Mouse (Mus musculus): ENCODE data around the gene Dnmt3l. TPM values are rescaled to one million over a fixed set of nuclear protein-coding genes. Genes with fewer than 3 reads are reported as not detected.

The Dnmt3l gene
- 1.4 TPM in 2 replicates for polyA plus RNA-seq (2014; fragmentation: Nextera tagmentation; extraction: Ambion mirVana)

DNA sequence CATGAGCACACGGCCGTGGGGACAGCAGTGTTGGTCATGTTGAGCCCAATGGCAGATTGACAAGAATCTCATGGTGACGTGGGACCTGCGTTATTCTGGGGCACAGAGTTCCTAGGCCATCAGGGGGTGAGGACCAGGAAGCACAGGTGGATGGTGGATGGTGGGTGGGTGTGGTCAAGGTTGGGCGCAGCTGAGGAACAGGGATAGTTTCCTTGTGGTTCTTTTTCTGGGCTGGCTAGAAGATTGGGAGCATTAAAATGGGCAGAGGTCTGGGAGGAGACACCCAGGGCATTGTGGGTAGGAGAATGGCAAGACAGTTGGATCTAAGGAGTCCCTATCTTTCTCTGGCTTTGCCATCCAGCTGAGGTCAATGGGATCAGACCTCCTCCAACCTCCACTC lies at the start of gene Dnmt3l:
Gene Dnmt3l, plus strand, starts transcription at position 301 of the 400 bp plus-strand sequence.
- TF ChIP-seq CTCF (IDR thresholded peaks at IDR 0.05; ENCODE audit: low read depth), result no peak
- no peak for DNase-seq

DNA sequence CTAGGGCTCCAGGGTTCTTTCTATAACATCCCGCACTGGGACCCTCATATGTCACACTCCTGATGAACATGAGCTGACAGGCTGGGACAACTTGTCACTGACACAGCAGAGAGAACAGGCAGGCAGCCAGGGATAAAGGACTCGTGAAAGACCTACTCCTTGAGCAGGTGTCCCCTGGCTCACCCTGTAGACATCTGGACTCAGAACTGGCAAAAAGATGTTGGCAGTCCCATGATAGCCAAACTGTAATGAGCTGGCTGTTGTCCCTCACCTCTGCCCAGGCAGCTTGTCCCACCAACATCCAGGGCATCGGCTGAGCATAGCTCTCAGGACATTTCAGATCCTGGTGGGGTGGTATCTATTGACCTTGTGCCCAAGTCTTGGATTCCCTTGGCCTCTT lies 46.1 kb upstream of the Dnmt3l start:
- ATAC-seq (ENCODE audit: insufficient read depth) (no peak), DNase-seq (no peak)
- TF ChIP-seq CTCF (IDR thresholded peaks at IDR 0.05; ENCODE audit: low read depth), result no peak
- no peak overlapping the region for H3K27ac ChIP-seq (ENCODE audit: low read depth)
- no peaks in the 10 kb centered on the region for H3K4me1 ChIP-seq (ENCODE audit: insufficient read depth)
- H3K27me3 ChIP-seq (ENCODE audit: insufficient read depth, low read length), result no peaks in the 10 kb centered on the region
- no peak overlapping the region for H3K4me2 ChIP-seq
- no peaks in the 10 kb centered on the region for H3K9me3 ChIP-seq (ENCODE audit: low read depth, low read length)
- peaks cover 96% of the 10 kb centered on the region for H3K36me3 ChIP-seq (ENCODE audit: insufficient read depth)
- 84% methylated on average over 3 of the region's 3 CpGs for WGBS
- H3K4me3 ChIP-seq (ENCODE audit: low read depth, low read length), result no peak overlapping the region
- no peak overlapping the region for H3K9ac ChIP-seq

More for the DNA sequence above, at the start of gene Dnmt3l:
- Histone ChIP-seq H3K9me3 (ENCODE audit: low read depth, low read length) (no peaks in the 10 kb centered on the region), H3K4me1 (ENCODE audit: insufficient read depth) (0 out of 2 replicates have a peak, but pooled peaks cover 2% of the 10 kb centered on the region), H3K4me2 (no peak within 1 kb of the TSS), H3K27ac (ENCODE audit: low read depth) (no peak within 1 kb of the TSS), H3K9ac (no peak within 1 kb of the TSS), H3K4me3 (ENCODE audit: low read depth, low read length) (no peak within 1 kb of the TSS), H3K36me3 (ENCODE audit: insufficient read depth) (no peaks in the 10 kb centered on the region), H3K27me3 (ENCODE audit: insufficient read depth, low read length) (peaks cover 5% of the 10 kb centered on the region; the same call in 1 of the 2 replicates)
- ATAC-seq (ENCODE audit: insufficient read depth), result no peak
- WGBS, result 89% methylated on average over 5 of the region's 5 CpGs

DNA sequence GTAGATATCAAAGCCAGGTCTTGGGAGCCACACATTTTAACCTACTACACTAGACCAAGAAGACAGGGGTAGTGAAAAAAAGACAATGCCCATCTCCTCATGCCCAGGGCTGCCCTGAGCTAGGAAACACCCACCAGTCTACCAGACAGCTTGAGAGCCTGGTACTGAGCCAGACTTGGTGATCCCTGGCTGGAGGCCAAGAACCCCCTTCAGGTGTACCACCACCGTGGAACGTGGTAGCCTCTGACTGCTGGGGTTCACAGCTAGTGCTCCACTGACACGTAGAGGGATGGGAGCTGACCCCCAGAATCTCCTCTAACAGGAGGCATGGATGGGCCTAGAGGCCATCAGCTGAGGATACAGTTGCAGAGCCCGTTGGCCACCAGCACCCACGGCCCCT lies 41.5 kb upstream of the Dnmt3l start:
- peaks cover 91% of the 10 kb centered on the region for H3K36me3 ChIP-seq (ENCODE audit: insufficient read depth)
- no peak overlapping the region for H3K4me2 ChIP-seq
- H3K9me3 ChIP-seq (ENCODE audit: low read depth, low read length), result no peaks in the 10 kb centered on the region
- WGBS, result 93% methylated on average over 5 of the region's 5 CpGs
- TF ChIP-seq CTCF (IDR thresholded peaks at IDR 0.05; ENCODE audit: low read depth), result no peak
- H3K4me1 ChIP-seq (ENCODE audit: insufficient read depth), result no peaks in the 10 kb centered on the region
- no peak for DNase-seq
- no peak overlapping the region for H3K9ac ChIP-seq
- no peaks in the 10 kb centered on the region for H3K27me3 ChIP-seq (ENCODE audit: insufficient read depth, low read length)
- H3K27ac ChIP-seq (ENCODE audit: low read depth), result no peak overlapping the region
- no peak for ATAC-seq (ENCODE audit: insufficient read depth)
- no peak overlapping the region for H3K4me3 ChIP-seq (ENCODE audit: low read depth, low read length)

DNA sequence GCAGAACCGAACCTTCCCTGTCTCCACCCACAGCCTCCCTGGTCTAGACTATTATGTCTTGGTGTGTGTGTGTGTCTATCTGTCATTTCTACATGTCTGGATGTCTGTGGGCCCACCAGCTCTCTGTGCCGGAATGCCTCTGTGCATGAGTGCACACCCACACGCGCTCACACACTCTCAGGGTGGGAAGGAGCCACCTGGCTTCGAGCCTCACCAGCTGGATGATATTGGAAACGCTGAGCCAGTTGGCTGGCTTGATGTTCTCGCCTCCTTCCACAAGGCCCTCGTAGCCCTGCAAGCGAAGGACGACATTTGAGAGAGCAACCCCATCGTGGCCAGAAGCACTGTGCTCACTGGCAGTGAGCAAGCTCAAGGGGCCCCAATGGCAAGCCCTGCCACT lies 40.0 kb upstream of the Dnmt3l start:
- Histone ChIP-seq H3K4me2 (no peak overlapping the region), H3K36me3 (ENCODE audit: insufficient read depth) (peaks cover 78% of the 10 kb centered on the region), H3K4me1 (ENCODE audit: insufficient read depth) (no peaks in the 10 kb centered on the region), H3K9me3 (ENCODE audit: low read depth, low read length) (no peaks in the 10 kb centered on the region), H3K27ac (ENCODE audit: low read depth) (no peak overlapping the region), H3K9ac (no peak overlapping the region), H3K27me3 (ENCODE audit: insufficient read depth, low read length) (no peaks in the 10 kb centered on the region), H3K4me3 (ENCODE audit: low read depth, low read length) (no peak overlapping the region)
- TF ChIP-seq CTCF (IDR thresholded peaks at IDR 0.05; ENCODE audit: low read depth), result no peak
- 76% methylated on average over 11 of the region's 11 CpGs for WGBS
- DNase-seq (no peak), ATAC-seq (ENCODE audit: insufficient read depth) (no peak)

DNA sequence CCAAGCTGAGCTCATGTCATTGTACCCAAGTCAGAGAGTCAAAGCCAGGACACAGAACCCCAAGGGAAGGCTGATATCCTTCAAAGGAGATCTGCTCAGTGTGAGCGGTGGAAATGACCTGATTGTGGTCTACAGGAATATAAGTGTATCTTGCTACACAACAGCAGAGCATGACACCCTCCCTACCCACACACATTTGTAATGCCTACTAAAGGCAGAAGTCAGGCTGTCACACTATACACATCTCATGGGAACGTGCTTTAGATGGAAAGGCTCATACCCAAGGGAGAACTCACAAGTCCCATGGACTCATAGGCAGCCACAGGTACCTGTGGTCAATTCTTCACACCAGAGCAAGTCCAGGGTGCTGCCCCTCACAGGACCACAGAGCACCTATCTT lies 39.4 kb upstream of the Dnmt3l start:
- Histone ChIP-seq H3K36me3 (ENCODE audit: insufficient read depth) (peaks cover 72% of the 10 kb centered on the region), H3K9ac (no peak overlapping the region), H3K9me3 (ENCODE audit: low read depth, low read length) (no peaks in the 10 kb centered on the region), H3K4me1 (ENCODE audit: insufficient read depth) (no peaks in the 10 kb centered on the region), H3K4me3 (ENCODE audit: low read depth, low read length) (no peak overlapping the region), H3K27ac (ENCODE audit: low read depth) (no peak overlapping the region), H3K4me2 (no peak overlapping the region), H3K27me3 (ENCODE audit: insufficient read depth, low read length) (no peaks in the 10 kb centered on the region)
- DNase-seq, result no peak
- ATAC-seq (ENCODE audit: insufficient read depth), result no peak
- TF ChIP-seq CTCF (IDR thresholded peaks at IDR 0.05; ENCODE audit: low read depth), result no peak
- WGBS, result 92% methylated on average over 2 of the region's 2 CpGs

DNA sequence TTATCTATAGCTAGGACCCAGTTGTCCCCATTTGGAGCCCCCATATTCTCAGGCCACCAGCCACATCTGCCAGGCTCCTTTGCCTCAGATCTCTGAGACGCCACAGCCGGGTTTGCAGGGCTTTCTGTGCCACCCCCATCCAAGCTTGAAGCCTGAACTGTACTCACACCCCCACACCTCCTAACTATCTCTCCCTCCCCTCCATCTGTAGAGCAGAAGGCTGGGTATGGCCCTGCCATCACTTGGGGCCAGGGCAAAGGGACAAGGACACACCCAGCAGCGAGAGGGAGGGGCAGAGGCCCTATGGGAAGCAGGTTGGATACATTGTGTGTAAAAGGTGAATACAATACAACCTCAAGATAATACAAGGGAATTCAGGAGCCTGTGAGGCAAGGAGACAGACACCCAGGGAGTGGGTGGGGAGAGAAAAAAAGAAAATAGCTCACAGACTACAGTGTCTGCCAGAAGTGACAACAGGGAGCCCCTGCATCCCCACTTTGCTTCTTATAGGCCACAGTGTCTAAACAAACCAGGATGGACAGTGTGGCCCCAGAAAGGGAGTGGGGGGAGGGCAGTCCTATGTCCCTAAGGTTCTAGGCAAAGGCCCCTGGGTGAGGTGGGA lies 37.2 kb upstream of the Dnmt3l start:
- Histone ChIP-seq H3K4me2 (no peak overlapping the region), H3K9me3 (ENCODE audit: low read depth, low read length) (no peaks in the 10 kb centered on the region), H3K27me3 (ENCODE audit: insufficient read depth, low read length) (no peaks in the 10 kb centered on the region), H3K9ac (no peak overlapping the region), H3K4me1 (ENCODE audit: insufficient read depth) (peaks cover 7% of the 10 kb centered on the region), H3K36me3 (ENCODE audit: insufficient read depth) (peaks cover 55% of the 10 kb centered on the region), H3K4me3 (ENCODE audit: low read depth, low read length) (no peak overlapping the region), H3K27ac (ENCODE audit: low read depth) (no peak overlapping the region)
- no peak for TF ChIP-seq CTCF (IDR thresholded peaks at IDR 0.05; ENCODE audit: low read depth)
- ATAC-seq (ENCODE audit: insufficient read depth) (no peak), DNase-seq (no peak)
- WGBS, result 90% methylated on average over 3 of the region's 3 CpGs

DNA sequence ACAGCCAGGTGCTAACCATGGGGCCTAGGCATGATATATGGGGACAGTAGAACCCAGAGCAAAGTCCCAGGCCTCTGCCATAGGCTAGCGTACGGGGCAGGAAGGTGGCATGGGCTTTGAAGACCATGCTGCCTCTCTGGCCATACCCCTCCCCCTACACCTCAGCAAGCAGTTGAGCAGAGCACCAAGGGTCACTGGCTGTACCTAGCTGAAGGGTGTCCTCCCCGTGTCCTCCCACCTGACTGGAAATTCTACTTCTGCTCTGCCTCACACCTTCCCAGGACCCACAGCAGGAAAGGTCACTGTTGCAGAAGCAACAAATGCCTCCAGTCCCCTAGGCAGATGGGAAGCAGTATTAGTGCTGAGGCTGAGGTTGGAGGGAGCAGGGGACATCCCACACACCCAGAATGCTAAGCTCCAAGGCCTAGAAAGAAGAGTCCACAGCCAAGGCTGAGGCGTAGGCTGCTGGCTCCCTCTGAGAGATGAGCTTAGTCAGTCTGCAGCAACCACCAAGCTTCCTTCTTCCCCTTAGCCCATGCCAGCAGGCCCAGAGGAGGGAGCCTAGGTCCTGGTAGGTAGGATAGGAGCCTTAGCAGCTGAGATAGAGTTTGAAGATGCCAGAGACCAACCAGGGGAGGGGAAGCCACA lies 35.8 kb upstream of the Dnmt3l start:
- no peaks in the 10 kb centered on the region for H3K27me3 ChIP-seq (ENCODE audit: insufficient read depth, low read length)

More for the DNA sequence above, 35.8 kb upstream of the Dnmt3l start:
- Histone ChIP-seq H3K4me3 (ENCODE audit: low read depth, low read length) (no peak overlapping the region), H3K27ac (ENCODE audit: low read depth) (no peak overlapping the region), H3K36me3 (ENCODE audit: insufficient read depth) (peaks cover 42% of the 10 kb centered on the region), H3K4me1 (ENCODE audit: insufficient read depth) (peaks cover 7% of the 10 kb centered on the region), H3K9ac (no peak overlapping the region), H3K4me2 (no peak overlapping the region), H3K9me3 (ENCODE audit: low read depth, low read length) (no peaks in the 10 kb centered on the region)
- WGBS, result 80% methylated on average over 4 of the region's 4 CpGs
- ATAC-seq (ENCODE audit: insufficient read depth) (no peak), DNase-seq (no peak)
- no peak for TF ChIP-seq CTCF (IDR thresholded peaks at IDR 0.05; ENCODE audit: low read depth)

Measured in lung, embryonic 14.5 days (tissue).